Mouse (Mus musculus): ENCODE data around the gene Enpp6.

Enpp6 gene

GRCm38 (mm10) chr8:47061105-47061720 lies 74.5 kb downstream of the Enpp6 start:
- DNase-seq (ENCODE audit: low spot score in 2 of 2): no peak

- no peak for DNase-seq (ENCODE audit: low spot score in 2 of 2)
Measured at GRCm38 (mm10) chr8:47067121-47067520, 80.4 kb downstream of the Enpp6 start.

GRCm38 (mm10) chr8:47069634-47070033 lies 82.9 kb downstream of the Enpp6 start:
- DNase-seq (ENCODE audit: low spot score in 2 of 2): no peak

- peak in 1 of 2 experiments; percentile 13 for DNase-seq (ENCODE audit: low spot score in 2 of 2)
Measured at GRCm38 (mm10) chr8:47072001-47072400, 85.3 kb downstream of the Enpp6 start.

DNA sequence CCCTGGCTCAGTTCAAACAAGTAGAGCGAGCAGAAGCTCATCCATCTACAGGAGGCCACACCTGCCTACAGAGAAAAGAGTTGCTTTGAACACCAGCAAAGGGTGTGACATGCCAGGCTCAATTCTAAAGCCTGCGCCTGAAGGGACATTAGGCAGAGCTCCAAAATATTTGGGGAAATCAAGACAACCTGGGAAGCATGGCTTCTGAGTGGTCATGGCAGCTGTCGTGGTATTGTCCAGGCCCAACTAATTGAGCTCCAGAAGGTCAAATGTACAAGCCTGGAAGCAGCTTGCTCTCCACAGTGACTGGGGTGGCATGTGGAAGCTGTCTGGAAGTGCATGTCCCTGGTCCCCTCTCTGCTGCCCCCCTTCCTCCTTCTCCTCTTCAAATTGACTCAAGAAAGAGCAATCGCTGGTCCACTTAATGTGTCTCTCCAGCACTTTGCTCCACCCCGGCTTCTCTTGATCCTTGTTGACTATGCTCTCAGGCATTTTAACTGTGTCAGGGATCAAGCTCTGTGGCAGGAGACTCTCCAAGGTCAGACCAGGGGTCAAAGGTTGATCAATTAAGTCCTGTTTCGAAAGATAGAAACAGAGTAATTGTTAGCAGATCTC lies 89.4 kb downstream of the Enpp6 start:
- no peak for DNase-seq (ENCODE audit: low spot score in 2 of 2)

GRCm38 (mm10) chr8:47080037-47080436 lies 93.3 kb downstream of the Enpp6 start:
- no peak for DNase-seq (ENCODE audit: low spot score in 2 of 2)

DNA sequence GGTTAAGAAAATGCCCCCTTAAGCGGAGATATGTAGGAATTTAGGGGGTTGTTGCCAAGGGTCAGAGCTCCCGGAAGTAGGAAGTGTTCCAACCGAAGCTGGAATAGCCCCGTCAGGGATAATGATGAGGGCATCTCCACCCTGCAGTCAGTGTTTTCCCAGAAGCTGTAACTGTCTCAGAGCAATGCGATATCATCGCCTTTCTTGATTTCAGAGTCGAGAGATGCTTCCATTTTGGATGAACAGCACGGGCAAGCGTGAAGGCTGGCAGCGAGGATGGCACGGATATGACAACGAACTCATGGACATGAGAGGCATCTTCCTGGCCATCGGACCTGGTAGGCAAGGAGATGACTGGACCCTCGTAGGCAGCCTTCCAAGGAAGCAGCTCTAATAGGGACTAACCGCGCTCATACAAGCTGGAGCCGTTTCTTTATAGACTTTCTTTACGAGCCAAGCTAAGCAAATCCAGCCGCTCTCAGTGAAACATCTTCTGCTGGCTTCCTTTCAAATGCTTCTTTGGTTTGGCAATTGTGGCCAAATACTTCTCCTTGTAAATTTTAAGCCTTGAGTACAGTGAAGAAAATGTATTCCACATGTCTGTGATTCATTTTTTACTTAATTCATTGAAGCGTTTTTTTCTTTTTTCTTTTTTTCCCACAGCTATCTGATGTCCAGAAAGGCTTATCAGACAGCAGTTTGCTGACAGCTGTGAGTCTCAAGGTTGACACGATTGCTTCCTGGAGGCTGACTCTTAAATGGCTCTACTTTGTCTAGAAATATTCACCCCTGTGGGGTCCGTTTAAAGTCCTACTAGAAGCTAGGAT lies 95.7 kb downstream of the Enpp6 start:
- DNase-seq (ENCODE audit: low spot score in 2 of 2): no peak

DNA sequence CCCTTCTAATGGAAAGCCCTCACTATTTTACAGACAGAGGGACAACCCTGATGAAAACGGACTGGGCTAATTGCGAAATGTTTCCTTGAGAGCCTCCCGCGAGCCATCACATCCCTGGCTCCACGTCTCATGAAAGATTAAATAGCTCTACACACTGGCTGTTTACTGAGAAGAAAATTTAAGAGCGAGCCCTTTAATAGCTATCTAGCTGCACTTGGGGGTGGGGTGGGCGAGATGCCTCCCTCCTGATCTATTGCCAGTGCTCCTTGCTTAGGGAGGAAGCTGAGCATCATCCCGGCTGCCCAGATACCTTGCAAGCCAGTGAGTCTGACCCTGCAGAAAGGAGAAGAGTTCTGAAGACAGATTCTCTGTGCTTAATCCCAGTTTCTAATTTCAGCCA lies 103.3 kb downstream of the Enpp6 start:
- no peak for DNase-seq (ENCODE audit: low spot score in 2 of 2)

DNA sequence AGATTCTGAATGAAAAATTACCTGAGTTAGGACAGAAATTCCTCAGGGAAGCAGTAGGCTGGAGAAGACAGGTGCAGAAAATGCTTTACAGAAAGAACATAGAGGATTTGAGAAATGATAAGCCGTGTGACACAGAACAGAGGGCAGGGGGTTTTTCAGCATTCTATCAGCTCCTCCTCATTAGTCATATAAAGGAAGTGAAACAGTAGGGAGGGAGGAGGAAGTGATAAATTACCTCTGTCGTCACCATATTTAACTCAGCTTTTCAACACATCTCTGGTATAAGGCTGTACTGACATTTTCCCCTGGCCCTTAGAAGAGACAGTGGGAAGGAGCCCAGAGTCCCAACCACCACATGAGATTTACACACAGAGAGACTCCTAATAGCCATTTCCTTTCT lies 118.9 kb downstream of the Enpp6 start:
- peak; percentile 28 to 35 for DNase-seq (ENCODE audit: low spot score in 2 of 2)

- DNase-seq (ENCODE audit: low spot score in 2 of 2): no peak
Measured at GRCm38 (mm10) chr8:47114133-47114796, 127.6 kb downstream of the Enpp6 start.

- DNase-seq (ENCODE audit: low spot score in 2 of 2): no peak
Measured at GRCm38 (mm10) chr8:47117336-47117735, 130.6 kb downstream of the Enpp6 start.

DNA sequence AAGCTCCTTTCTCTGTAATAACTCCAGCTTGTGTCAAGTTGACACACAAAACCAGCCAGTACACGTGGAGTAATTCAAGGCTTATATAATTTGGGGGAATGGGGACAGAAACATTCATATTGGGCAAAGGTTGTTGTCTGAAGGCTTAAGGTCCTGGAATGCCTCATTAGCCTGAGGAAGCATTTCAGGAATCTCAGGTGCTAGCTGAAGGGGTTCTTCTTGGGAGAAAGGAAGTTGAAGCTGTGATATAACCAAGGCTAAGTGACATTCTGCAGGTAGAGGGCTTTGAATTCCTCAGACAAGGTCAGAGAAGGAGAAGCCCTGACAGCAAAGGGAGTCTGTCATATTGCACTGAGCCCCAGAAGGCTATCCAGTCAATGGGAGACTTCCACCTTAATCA lies 133.2 kb downstream of the Enpp6 start:
- DNase-seq (ENCODE audit: low spot score in 2 of 2): no peak

- DNase-seq (ENCODE audit: low spot score in 2 of 2): no peak
Measured at GRCm38 (mm10) chr8:47128859-47129258, 142.2 kb downstream of the Enpp6 start.

GRCm38 (mm10) chr8:47133381-47133780 lies 146.7 kb downstream of the Enpp6 start:
- no peak for DNase-seq (ENCODE audit: low spot score in 2 of 2)

DNA sequence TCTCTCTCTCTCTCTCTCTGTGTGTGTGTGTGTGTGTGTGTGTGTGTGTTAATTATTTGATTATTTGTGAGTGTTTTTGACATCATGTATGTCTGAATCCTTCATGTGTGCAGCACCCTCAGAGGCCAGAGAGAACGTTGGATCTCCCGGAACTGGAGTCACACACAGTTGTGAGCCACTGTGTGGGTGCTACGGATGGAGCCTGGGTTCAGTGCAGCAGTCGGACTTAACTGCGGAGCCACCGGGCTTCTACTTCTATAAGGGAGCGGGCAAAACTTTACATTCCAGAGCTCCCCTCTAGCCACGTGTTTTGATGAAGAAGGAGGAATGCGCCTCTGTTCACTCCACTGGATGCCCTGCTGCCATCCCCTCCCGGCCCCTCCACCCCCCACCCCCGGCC lies 148.0 kb downstream of the Enpp6 start:
- DNase-seq (ENCODE audit: low spot score in 2 of 2): no peak

DNA sequence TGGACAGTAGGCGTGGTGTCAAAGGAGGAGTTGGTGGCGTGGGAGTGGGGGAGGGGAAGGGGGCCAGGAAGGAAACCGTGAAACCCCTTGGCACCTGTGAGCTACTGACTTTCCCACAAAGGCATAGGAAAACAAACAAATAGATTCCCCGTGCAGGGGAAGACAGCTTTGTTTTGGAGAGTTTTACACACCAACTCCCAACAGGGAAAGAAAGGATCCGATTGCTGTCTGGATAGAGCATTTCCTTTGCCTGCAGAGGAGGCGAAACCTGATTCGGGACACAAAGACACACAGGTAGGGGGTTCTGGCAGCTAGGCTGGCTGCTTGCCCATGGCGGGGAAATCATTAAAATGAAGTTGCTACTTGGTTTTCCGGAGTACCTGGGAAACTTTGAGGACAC lies 148.9 kb downstream of the Enpp6 start:
- no peak for DNase-seq (ENCODE audit: low spot score in 2 of 2)

DNA sequence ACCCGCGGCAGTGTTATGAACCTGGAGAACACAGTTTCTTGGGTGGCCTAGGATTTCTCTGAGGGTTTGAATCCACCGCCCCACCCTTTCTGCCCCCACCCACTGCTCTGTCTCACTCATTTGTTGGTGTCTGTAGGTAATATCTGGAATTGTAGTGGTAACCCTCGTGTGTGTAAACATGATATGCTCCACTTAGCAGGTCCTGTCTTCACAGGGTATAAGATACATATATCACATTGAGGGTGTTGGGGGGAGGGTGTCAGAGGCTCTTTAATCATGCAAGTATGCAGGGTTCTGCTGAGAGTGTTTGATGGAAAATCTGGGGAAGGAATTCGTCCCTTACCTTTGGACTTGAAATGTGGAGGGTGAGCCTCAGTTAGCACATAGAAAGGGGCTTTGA lies 149.4 kb downstream of the Enpp6 start:
- no peak for DNase-seq (ENCODE audit: low spot score in 2 of 2)

- no peak for DNase-seq (ENCODE audit: low spot score in 2 of 2)
Measured at GRCm38 (mm10) chr8:47145258-47145657, 158.6 kb downstream of the Enpp6 start.
